Mouse (Mus musculus) liver, postnatal 0 days (tissue): ENCODE measurements around the gene Pde7b. TPM values are rescaled to one million over a fixed set of nuclear protein-coding genes. Genes with fewer than 3 reads are reported as not detected.
A peak's percentile ranks its signal among the peaks of the same experiment; 100 is the strongest.

Experiments used
- ATAC-seq: fragments of 200-750 bp; cut with Nextera tagmentation; 2 replicates; pipeline ENCODE4 v1.8.0; 2017; ENCODE audit warnings: mild to moderate bottlenecking, moderate library complexity
- DNase-seq: peaks from one replicate; pipeline ENCODE4 v3.0.0-alpha.2; 2016
- H3K27ac ChIP-seq: fragments of 300-500 bp; sonication (generic); 2 replicates; pipeline ENCODE4 v1.5.1; 2014; ENCODE audit warnings: antibody characterized with exemption, moderate library complexity, mild to moderate bottlenecking, low read depth
- H3K27me3 ChIP-seq: fragments of 300-500 bp; sonication (generic); 2 replicates; pipeline ENCODE4 v1.6.1; 2014; ENCODE audit warnings: low read length, control low read depth, mixed read lengths; ENCODE audit not compliant: insufficient read depth
- H3K36me3 ChIP-seq: fragments of 300-500 bp; sonication (generic); replicated peaks from 2 replicates; pipeline ENCODE4 v1.6.1; 2014; ENCODE audit warnings: mild to moderate bottlenecking, control low read depth, low read length, moderate library complexity, mixed read lengths; ENCODE audit not compliant: insufficient read depth
- H3K4me1 ChIP-seq: fragments of 300-500 bp; sonication (generic); 2 replicates; pipeline ENCODE4 v1.6.1; 2014; ENCODE audit warnings: antibody characterized with exemption, mild to moderate bottlenecking, control low read depth; ENCODE audit not compliant: insufficient read depth
- H3K4me2 ChIP-seq: fragments of 300-500 bp; sonication (generic); 2 replicates; pipeline ENCODE4 v1.6.1; 2014; ENCODE audit warnings: low read depth, mild to moderate bottlenecking, low read length, moderate library complexity, mixed read lengths
- H3K4me3 ChIP-seq: fragments of 300-500 bp; sonication (generic); 2 replicates; pipeline ENCODE4 v1.5.1; 2014; ENCODE audit warnings: low read depth, low read length
- H3K9ac ChIP-seq: fragments of 300-500 bp; sonication (generic); replicated peaks from 2 replicates; pipeline ENCODE4 v1.6.1; 2014; ENCODE audit warnings: mild to moderate bottlenecking, moderate library complexity
- H3K9me3 ChIP-seq: fragments of 300-500 bp; sonication (generic); 2 replicates; pipeline ENCODE4 v1.6.1; 2016; ENCODE audit warnings: mild to moderate bottlenecking, control low read depth, low read length, mixed read lengths
- CTCF ChIP-seq: sonication (generic); IDR thresholded peaks from 2 replicates; pipeline ENCODE4 v1.5.1; 2016; ENCODE audit warnings: antibody characterized with exemption, low read depth
- EP300 ChIP-seq: IDR thresholded peaks from 2 replicates; pipeline ENCODE4 v1.6.1; 2016; ENCODE audit warnings: antibody characterized with exemption, low read depth, mild to moderate bottlenecking
- WGBS: fragments of 180-500 bp; shearing (Covaris S2); extraction: QIAGEN DNeasy Blood & Tissue Kit; methylation state at CpG from one replicate; pipeline ENCODE4 v1.1.7; 2014; ENCODE audit not compliant: insufficient replicate concordance; 5-methylcytosine and 5-hydroxymethylcytosine counted together
- polyA plus RNA-seq: library from polyadenylated mRNA; unstranded; fragments of >200 nt; fragmentation: Nextera tagmentation; extraction: Ambion mirVana; gene quantifications from 2 replicates; pipeline ENCODE4 v1.2.1, GENCODE M21; 2015

Gene Pde7b
- polyA plus RNA-seq, 1 experiment from 2014 or later = 0.66 TPM

GRCm38 (mm10) chr10:20513891-20514290, 211.0 kb downstream of the Pde7b start:
- no peaks in the 10 kb centered on the region for H3K9me3 ChIP-seq
- H3K9ac ChIP-seq = no peak overlapping the region
- H3K4me2 ChIP-seq = no peak overlapping the region
- H3K4me3 ChIP-seq = no peak overlapping the region
- DNase-seq (no peak), ATAC-seq (no peak)
- TF ChIP-seq CTCF (no peak), EP300 (no peak)
- H3K4me1 ChIP-seq = no peaks in the 10 kb centered on the region
- no peaks in the 10 kb centered on the region for H3K36me3 ChIP-seq
- no peak overlapping the region for H3K27ac ChIP-seq
- no peaks in the 10 kb centered on the region for H3K27me3 ChIP-seq
- WGBS = 63% methylated on average over 4 of the region's 4 CpGs

- H3K9ac ChIP-seq = no peak overlapping the region
- H3K9me3 ChIP-seq = no peaks in the 10 kb centered on the region
- DNase-seq (no peak), ATAC-seq (no peak)
- H3K27ac ChIP-seq = no peak overlapping the region
- WGBS = 80% methylated on average over 5 of the region's 5 CpGs
- no peak overlapping the region for H3K4me2 ChIP-seq
- H3K4me3 ChIP-seq = no peak overlapping the region
- no peaks in the 10 kb centered on the region for H3K27me3 ChIP-seq
- TF ChIP-seq EP300 = no peak
- TF ChIP-seq CTCF = no peak
- no peaks in the 10 kb centered on the region for H3K4me1 ChIP-seq
- H3K36me3 ChIP-seq = no peaks in the 10 kb centered on the region
These were observed 211.4 kb downstream of the Pde7b start for GRCm38 (mm10) chr10:20513461-20513860.

- H3K9ac ChIP-seq = no peak overlapping the region
- no peaks in the 10 kb centered on the region for H3K36me3 ChIP-seq
- no peak for TF ChIP-seq CTCF
- TF ChIP-seq EP300 = no peak
- H3K9me3 ChIP-seq = no peaks in the 10 kb centered on the region
- no peak for ATAC-seq
- H3K4me3 ChIP-seq = no peak overlapping the region
- no peak for DNase-seq
- no peak overlapping the region for H3K4me2 ChIP-seq
- H3K27ac ChIP-seq = no peak overlapping the region
- H3K4me1 ChIP-seq = no peaks in the 10 kb centered on the region
- 74% methylated on average over 4 of the region's 4 CpGs for WGBS
- H3K27me3 ChIP-seq = no peaks in the 10 kb centered on the region
These were observed 215.1 kb downstream of the Pde7b start for GRCm38 (mm10) chr10:20509819-20510218.

GRCm38 (mm10) chr10:20508497-20508896, 216.4 kb downstream of the Pde7b start:
- H3K4me3 ChIP-seq = no peak overlapping the region
- DNase-seq (no peak), ATAC-seq (no peak)
- H3K4me2 ChIP-seq = no peak overlapping the region
- no peak overlapping the region for H3K27ac ChIP-seq
- H3K27me3 ChIP-seq = no peaks in the 10 kb centered on the region
- WGBS = 81% methylated on average over 3 of the region's 3 CpGs
- H3K9me3 ChIP-seq = no peaks in the 10 kb centered on the region
- H3K36me3 ChIP-seq = no peaks in the 10 kb centered on the region
- no peaks in the 10 kb centered on the region for H3K4me1 ChIP-seq
- no peak overlapping the region for H3K9ac ChIP-seq
- no peak for TF ChIP-seq EP300

GRCm38 (mm10) chr10:20507732-20508412, 217.0 kb downstream of the Pde7b start:
- 69% methylated on average over 9 of the region's 9 CpGs for WGBS
- H3K9ac ChIP-seq = no peak overlapping the region

GRCm38 (mm10) chr10:20507069-20507468, 217.8 kb downstream of the Pde7b start:
- TF ChIP-seq EP300 = no peak
- no peak for TF ChIP-seq CTCF
- no peak overlapping the region for H3K9ac ChIP-seq
- ATAC-seq (no peak), DNase-seq (no peak)
- WGBS = 46% methylated on average over 2 of the region's 2 CpGs
- H3K4me1 ChIP-seq = no peaks in the 10 kb centered on the region
- no peaks in the 10 kb centered on the region for H3K9me3 ChIP-seq
- no peaks in the 10 kb centered on the region for H3K27me3 ChIP-seq
- no peak overlapping the region for H3K4me2 ChIP-seq
- no peak overlapping the region for H3K27ac ChIP-seq
- H3K4me3 ChIP-seq = no peak overlapping the region
- no peaks in the 10 kb centered on the region for H3K36me3 ChIP-seq

More at GRCm38 (mm10) chr10:20507732-20508412, 217.0 kb downstream of the Pde7b start:
- no peak overlapping the region for H3K4me2 ChIP-seq
- no peaks in the 10 kb centered on the region for H3K9me3 ChIP-seq
- H3K36me3 ChIP-seq = no peaks in the 10 kb centered on the region
- no peak overlapping the region for H3K27ac ChIP-seq
- no peak for ATAC-seq
- no peak for DNase-seq
- H3K4me1 ChIP-seq = no peaks in the 10 kb centered on the region
- no peaks in the 10 kb centered on the region for H3K27me3 ChIP-seq
- TF ChIP-seq CTCF (no peak), EP300 (no peak)
- no peak overlapping the region for H3K4me3 ChIP-seq

- H3K9me3 ChIP-seq = no peaks in the 10 kb centered on the region
- H3K4me3 ChIP-seq = no peak overlapping the region
- ATAC-seq (peak; percentile 25; the same call in 1 of the 2 replicates), DNase-seq (peak; percentile 34)
- no peaks in the 10 kb centered on the region for H3K4me1 ChIP-seq
- no peak overlapping the region for H3K27ac ChIP-seq
- H3K9ac ChIP-seq = no peak overlapping the region
- 73% methylated on average over 10 of the region's 10 CpGs for WGBS
- H3K36me3 ChIP-seq = no peaks in the 10 kb centered on the region
- TF ChIP-seq CTCF (no peak), EP300 (0 out of 2 replicates have a peak, but pooled peaks have one; percentile 12)
- peak overlapping the region; percentile 11; the same call in 1 of the 2 replicates for H3K4me2 ChIP-seq
- no peaks in the 10 kb centered on the region for H3K27me3 ChIP-seq
These were observed 219.4 kb downstream of the Pde7b start for GRCm38 (mm10) chr10:20505454-20505853.
